In the genomic region with DNA sequence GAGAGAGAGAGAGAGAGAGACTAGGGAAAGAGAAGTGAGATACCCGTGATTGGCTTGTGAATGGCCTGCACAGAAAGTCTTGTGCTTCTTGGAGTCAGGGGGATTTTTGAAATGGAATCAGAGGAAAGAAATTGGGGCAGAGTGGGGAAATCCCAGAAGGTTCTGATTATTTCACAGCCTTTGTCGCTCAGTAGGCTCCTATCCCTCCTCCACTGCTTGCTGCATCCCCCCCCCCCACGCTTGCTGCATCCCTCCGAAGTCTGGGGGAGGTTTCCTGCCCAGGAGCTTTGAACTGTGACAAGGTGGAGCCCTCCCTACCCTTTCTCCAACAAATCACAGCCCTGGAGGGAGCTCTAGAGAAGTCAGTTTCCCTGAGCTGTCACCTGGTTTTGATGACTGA, we compare ENCODE assay signal across 16 mouse cellular contexts. TPM values are rescaled to one million over a fixed set of nuclear protein-coding genes. Genes with fewer than 3 reads are reported as not detected.
DNase-seq lines count a peak whose midpoint lies in the region; ATAC-seq and TF ChIP-seq lines count a peak whose summit lies in the region.
"Had no signal": no experiment of that assay in that cellular context is flagged by ENCODE, and none has a peak within 500 bp of the region (broad histone marks: within the 10 kb centered on the region; RNA-seq: fewer than 3 reads in every experiment).

No protein-coding gene starts in this region.

- intact Hi-C loops in left cerebral cortex, postnatal 25 days (cut with DNase I) = no loop called here

- no peak for TF ChIP-seq CTCF in brain, embryonic 14.5 days (IDR thresholded peaks at IDR 0.05; ENCODE audit: borderline replicate concordance, extremely low read depth, insufficient read depth, insufficient read length)

- no peaks in the 10 kb centered on the region for H3K36me3 ChIP-seq in kidney, embryonic 15.5 days
- H3K36me3 ChIP-seq in limb, embryonic 10.5 days = no peaks in the 10 kb centered on the region
- H3K36me3 ChIP-seq: embryonic facial prominence, embryonic 13.5 days; G1E; heart, embryonic 15.5 days had no signal

- H3K4me1 ChIP-seq in kidney, embryonic 15.5 days = peaks cover 15% of the 10 kb centered on the region
- peaks cover 26% of the 10 kb centered on the region for H3K4me1 ChIP-seq in limb, embryonic 10.5 days

- no peaks in the 10 kb centered on the region for H3K27me3 ChIP-seq in kidney, embryonic 15.5 days
- H3K27me3 ChIP-seq in limb, embryonic 10.5 days (ENCODE audit: low read depth, poor library complexity, severe bottlenecking) = no peaks in the 10 kb centered on the region
- H3K27me3 ChIP-seq: embryonic facial prominence, embryonic 13.5 days; heart, embryonic 15.5 days had no signal

- ATAC-seq in kidney, embryonic 15.5 days (replicated peaks; ENCODE audit: low FRiP score) = peak; percentile 77

- no peaks in the 10 kb centered on the region for H3K9me3 ChIP-seq in kidney, embryonic 15.5 days (replicated peaks)
- no peaks in the 10 kb centered on the region for H3K9me3 ChIP-seq in limb, embryonic 10.5 days (replicated peaks)
- H3K9me3 ChIP-seq: embryonic facial prominence, embryonic 13.5 days; G1E; heart, embryonic 15.5 days had no signal

- no peak overlapping the region for H3K4me2 ChIP-seq in kidney, embryonic 15.5 days
- H3K4me2 ChIP-seq: embryonic facial prominence, embryonic 13.5 days; heart, embryonic 15.5 days had no signal

- H3K9ac ChIP-seq in kidney, embryonic 15.5 days = no peak overlapping the region
- H3K9ac ChIP-seq: embryonic facial prominence, embryonic 13.5 days; heart, embryonic 15.5 days; liver, embryonic 14.5 days had no signal

- DNase-seq in kidney, postnatal 25 days = no peak
- DNase-seq in brain, embryonic 14.5 days (ENCODE audit: low read depth) = peak; percentile 50
- peak; percentile 45 for DNase-seq in embryo, embryonic 10.5 days (ENCODE audit: low spot score)
- DNase-seq in limb, embryonic 10.5 days (ENCODE audit: low spot score) = no peak
- DNase-seq in left cerebral cortex, postnatal 25 days (ENCODE audit: low spot score in 2 of 2) = no peak
- DNase-seq in layer of hippocampus, postnatal 25 days (ENCODE audit: extremely low spot score in 1 of 2, low spot score in 1 of 2) = no peak
- DNase-seq: adrenal gland, postnatal 36 days; cerebellum, adult 9-11 months; heart, adult 11 months; kidney, postnatal 36 days; thymus, postnatal 4 days had no signal

- no peak overlapping the region for H3K4me3 ChIP-seq in kidney, embryonic 15.5 days (replicated peaks)
- no peak overlapping the region for H3K4me3 ChIP-seq in limb, embryonic 10.5 days
- H3K4me3 ChIP-seq: embryonic facial prominence, embryonic 13.5 days; heart, embryonic 15.5 days had no signal

- no peak for TF ChIP-seq POLR2A in brain, embryonic 14.5 days (IDR thresholded peaks at IDR 0.05; ENCODE audit: borderline replicate concordance, extremely low read depth, insufficient read depth, insufficient read length, poor library complexity, severe bottlenecking)

- 16% methylated on average over 4 of the region's 4 CpGs for WGBS in kidney, embryonic 15.5 days
- WGBS in limb, embryonic 10.5 days = 23% methylated on average over 4 of the region's 4 CpGs

- H3K27ac ChIP-seq in kidney, embryonic 15.5 days = no peak overlapping the region
- peak overlapping the region; percentile 50; the same call in 1 of the 2 replicates for H3K27ac ChIP-seq in limb, embryonic 10.5 days
- H3K27ac ChIP-seq: heart, embryonic 15.5 days; liver, embryonic 14.5 days had no signal

RNA-seq across cellular contexts. Expression of a gene that starts 10.8 kb away (rescaled TPM):
- polyA plus RNA-seq in kidney, embryonic 15.5 days (2015; fragmentation: Nextera tagmentation; extraction: Ambion mirVana) = 0.99 and 1.1 TPM in 2 replicates
- 1.1 and 4.4 TPM in 2 replicates for polyA plus RNA-seq in brain, embryonic 14.5 days (2012; rRNA removed)
- 0.36 and 0.50 TPM in 2 replicates for polyA plus RNA-seq in limb, embryonic 10.5 days (2016; fragmentation: Nextera tagmentation; extraction: Ambion mirVana)
- 1 to 10 TPM; 3.5 to 4.3 TPM for total RNA-seq in left cerebral cortex, postnatal 25 days (2021)
- 1 to 10 TPM; 2.8 to 3.9 TPM for total RNA-seq in layer of hippocampus, postnatal 25 days (2021)
- polyA plus RNA-seq: G1E had no signal

Comparison
In these comparisons a context has a peak if more than half of its experiments do, and no peak if none do; other contexts are left out.
1. DNase-seq: peak in brain, embryonic 14.5 days (single experiment) and embryo, embryonic 10.5 days (single experiment); none in kidney, postnatal 25 days (0 of 2), limb, embryonic 10.5 days (single experiment), left cerebral cortex, postnatal 25 days (0 of 2) and layer of hippocampus, postnatal 25 days (0 of 2).